Mouse (Mus musculus): Measurements from ENCODE around the gene 4930442H23Rik.
A peak's percentile ranks its signal among the peaks of the same experiment; 100 is the strongest.
"Not testable (repeated sequence)": the region's sequence is repeated elsewhere in the genome, so short reads cannot be mapped to it uniquely, and the experiment has no call there.

The 4930442H23Rik gene

DNA sequence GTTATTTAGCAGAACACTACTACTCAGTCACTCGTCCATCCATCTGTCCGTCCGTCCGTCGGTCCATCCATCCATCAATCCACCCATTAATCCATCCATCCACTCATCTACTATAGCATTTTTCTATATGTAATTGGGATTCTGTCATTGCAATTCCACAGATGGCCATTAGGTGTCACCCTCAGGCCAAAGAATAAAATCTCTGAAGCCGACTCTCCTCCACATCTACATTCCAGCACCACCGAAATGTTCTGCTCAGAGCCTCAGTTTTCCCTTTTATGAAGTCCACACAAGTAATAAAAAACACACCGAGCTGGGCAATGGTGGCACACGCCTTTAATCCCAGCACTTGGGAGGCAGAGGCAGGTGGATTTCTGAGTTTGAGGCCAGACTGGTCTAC, 14.6 kb upstream of the 4930442H23Rik start:
- peak in 1 of 2 experiments; percentile 73 for DNase-seq (ENCODE audit: low spot score in 2 of 2)

DNA sequence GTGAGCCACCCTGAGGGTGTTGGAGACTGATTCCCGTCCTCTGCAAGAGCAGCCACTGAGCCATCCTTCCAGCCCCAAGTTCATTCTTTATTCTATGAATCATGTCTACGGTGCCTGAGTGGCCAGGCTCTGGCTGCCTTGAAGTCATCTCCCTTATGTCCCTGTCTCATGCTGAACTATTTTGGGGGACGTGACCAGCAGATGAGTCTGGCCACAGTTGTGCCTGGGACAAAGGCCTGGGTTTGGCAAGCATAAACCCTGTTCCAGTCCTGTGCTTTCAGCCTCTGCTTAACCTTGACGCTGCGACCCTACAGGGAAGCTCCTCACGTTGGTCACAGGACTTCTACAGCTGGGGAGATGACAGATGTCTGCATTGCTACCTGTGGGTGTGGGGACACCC, 13.7 kb upstream of the 4930442H23Rik start:
- DNase-seq (ENCODE audit: low spot score in 2 of 2) = no peak

DNA sequence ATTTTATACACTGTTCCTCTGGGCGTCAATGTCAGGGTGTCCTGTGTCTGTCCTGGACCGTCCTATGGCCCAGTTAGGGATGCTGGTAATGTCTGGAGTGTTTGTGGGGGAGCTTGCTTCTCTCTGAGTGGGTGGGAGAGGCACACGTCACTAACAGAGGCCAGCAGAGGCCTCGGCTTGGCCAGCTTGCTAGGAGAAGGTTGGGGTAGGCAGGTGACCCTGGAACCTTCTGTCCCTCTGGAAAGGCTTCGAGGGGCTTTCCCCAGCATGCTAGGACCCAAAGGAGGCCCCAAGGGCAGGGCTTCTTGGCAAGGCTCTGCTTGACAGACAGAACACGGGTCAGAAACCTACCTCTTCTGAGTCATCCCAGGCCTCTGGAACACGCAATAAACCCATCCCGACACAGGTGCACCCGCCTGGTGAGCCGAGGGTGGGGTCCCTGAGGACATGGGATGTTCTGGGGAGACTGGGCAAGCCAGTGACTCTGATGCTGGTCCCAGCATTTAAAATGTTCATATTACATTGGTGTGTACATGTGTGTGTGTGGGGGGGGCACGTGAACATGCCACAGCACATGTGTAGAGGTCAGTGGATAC, 12.9 kb upstream of the 4930442H23Rik start:
- no peak for DNase-seq (ENCODE audit: low spot score in 2 of 2)

DNA sequence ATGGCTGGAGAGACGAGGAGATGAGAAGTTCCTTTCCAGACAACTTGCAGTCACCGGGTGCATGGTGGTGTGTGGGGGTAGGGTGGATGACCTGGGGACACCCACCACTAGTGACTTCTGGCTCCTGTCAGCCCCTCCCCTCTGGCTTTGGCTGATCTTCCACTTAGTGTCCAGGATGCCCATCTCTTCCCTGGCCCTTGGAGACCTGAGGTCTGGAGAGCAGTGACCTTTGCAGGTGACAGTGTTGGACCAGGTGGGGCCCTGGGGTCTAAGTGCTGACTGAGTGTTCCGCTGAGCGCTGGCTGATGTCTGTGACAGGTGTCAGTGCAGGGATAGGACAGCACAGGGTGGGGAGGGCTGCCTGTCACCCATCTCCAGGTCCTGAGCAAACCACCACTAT, 11.7 kb upstream of the 4930442H23Rik start:
- no peak for DNase-seq (ENCODE audit: low spot score in 2 of 2)

DNA sequence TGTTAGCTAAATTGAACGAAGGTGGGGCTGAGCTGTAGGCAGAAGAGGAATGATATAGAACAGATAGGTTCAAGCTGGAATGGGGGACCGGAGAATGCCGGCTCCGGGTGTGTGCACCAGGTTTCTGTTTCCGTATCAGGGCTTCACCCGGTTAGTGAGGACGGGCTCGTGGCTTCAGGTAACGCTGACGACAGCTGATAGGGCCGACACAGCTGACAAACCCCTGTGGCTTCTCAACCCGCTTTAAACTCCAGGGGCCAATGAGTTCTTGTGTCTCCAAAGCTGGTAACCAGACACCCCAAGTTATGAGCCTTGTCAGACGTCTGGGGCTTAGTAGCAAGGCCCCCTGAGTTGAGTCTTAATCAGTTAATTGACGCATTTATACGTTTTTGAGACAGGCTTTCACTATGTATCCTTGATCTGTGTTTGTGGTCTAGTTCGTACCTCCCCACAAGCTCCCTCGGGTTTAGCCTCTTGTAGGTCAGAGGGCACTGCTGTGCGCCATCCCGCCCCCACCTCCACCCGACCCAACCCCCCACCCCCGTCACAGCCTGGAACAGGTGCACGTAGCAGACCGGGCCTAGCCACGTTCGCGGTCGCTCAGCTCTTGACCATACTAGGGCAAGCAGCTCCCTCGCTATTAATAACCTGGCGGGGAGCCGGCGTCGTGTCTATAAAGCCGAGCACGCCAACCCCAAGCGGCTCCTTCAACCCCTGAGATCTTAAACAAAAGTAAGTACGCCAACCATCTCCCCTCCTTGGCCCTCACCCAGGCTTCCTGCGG, 10.5 kb upstream of the 4930442H23Rik start:
- DNase-seq (ENCODE audit: low spot score in 2 of 2) = no peak

DNA sequence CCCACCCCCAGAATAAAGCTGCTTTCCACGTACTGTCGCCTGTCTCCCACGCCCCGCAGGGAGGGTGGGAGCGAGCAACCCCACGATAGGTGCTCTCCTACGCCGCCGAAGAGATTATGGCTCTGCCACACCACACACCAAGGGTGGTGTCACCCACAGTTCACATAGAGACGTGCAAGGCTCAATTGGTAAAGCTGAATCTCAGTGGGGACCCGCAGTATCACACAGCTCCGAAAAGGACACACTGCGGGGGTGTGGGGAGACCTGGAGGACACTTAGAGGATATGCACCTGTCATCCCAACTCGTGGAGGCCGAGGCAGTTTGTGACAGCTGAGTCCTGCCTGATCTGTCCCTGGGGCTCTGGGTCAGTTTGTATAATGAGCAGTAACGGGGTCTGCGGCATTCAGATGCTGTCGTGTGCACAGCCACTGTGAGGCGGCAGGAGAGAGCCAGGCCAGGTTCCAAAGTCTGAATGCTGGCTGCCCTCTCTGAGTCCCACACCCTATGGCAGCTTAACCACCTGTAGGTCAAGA, 9.4 kb upstream of the 4930442H23Rik start:
- no peak for DNase-seq (ENCODE audit: low spot score in 2 of 2)

DNA sequence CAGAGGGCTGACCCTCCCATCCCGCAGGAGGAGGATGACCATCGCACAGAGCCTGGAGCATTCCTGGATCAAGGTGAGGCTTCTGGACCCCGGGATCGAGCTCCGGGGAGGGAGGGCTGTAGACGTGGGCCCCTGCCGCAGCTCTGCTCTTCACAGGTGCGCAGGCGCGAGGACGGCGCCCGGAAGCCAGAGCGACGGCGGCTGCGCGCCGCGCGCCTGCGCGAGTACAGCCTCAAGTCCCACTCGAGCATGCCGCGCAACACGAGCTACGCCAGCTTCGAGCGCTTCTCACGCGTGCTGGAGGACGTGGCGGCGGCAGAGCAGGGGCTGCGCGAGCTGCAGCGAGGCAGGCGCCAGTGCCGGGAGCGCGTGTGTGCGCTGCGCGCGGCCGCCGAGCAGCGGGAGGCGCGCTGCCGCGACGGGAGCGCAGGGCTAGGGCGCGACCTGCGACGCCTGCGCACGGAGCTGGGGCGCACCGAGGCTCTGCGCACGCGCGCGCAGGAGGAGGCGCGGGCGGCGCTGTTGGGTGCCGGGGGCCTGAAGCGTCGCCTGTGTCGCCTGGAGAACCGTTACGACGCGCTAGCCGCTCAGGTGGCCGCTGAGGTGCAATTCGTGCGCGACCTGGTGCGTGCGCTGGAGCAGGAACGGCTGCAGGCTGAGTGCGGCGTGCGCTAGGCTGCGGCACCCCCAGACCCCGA, 8.8 kb upstream of the 4930442H23Rik start:
- DNase-seq (ENCODE audit: low spot score in 2 of 2) = peak in 1 of 2 experiments; percentile 78

DNA sequence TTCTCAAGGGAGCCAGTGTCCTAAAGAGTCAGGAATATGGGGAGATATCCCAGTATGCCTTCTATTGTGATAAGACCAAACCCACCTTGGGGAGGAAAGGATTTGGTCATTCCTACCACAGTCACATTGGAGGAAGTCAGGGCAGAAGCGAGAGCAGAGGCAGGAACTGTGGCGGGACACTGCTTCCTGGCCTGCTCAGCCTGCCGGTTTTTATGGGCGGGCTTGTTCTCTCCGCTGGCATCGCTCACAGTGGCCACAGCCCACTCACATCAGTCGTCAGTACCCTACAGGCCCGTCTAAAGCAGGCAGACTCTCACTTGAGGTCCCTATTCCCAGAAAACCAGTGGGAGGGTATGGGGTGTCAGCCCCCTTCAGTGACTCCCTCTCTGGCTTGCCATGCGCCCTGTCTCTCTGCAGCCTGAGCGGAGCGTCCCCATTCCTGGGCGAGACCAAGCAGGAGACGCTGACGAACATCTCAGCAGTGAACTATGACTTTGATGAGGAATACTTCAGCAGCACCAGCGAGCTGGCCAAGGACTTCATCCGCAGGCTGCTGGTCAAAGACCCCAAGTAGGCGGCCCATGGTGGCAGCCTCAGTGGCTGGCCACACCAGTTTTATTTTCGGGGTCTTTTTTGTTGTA, 7.8 kb upstream of the 4930442H23Rik start:
- no peak for DNase-seq (ENCODE audit: low spot score in 2 of 2)

DNA sequence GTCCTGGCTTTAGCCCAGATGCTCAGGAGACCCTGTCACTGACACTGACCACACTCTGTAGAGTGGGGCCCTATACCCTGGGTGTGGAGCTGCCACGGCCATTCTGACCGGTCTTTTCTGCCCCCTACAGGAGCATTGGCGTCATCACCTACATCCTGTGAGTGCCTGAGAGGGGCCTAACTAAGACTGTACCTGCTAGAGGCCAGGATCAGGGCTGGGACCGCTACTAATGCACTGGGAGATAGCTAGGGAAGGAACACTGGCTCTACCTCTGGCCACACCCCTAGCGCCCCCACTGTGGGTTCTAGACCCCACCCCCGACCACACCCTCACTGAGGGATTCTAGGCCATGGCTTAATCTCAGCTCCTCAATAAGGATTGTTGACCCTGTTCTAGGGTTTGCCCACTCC, 7.3 kb upstream of the 4930442H23Rik start:
- DNase-seq (ENCODE audit: low spot score in 2 of 2) = no peak

DNA sequence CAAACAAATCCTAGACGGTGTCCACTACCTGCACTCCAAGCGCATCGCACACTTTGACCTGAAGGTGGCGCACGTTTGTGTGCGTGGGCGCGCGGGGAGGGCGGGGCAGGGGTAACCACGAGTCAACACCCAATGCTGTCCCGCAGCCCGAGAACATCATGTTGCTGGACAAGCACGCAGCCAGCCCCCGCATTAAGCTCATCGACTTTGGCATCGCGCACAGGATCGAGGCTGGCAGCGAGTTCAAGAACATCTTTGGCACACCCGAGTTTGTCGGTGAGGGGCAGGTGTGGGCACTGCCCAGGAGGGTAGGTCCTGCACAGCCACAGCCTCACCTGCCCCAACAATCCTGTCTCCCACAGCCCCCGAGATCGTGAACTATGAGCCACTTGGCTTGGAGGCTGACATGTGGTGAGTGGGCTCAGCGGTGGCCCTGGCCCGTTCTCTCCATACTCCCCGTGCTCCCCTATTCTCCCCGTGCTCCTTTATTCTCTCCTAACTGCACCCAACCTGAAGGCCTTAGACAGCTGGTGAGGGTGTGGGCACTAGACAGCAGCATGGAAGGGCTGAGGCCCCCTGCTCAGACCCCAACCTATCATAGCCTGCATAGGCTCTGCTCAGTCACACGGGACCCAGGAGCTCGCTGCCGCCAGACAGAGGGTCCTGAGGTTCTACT, 6.7 kb upstream of the 4930442H23Rik start:
- DNase-seq (ENCODE audit: low spot score in 2 of 2) = no peak

DNA sequence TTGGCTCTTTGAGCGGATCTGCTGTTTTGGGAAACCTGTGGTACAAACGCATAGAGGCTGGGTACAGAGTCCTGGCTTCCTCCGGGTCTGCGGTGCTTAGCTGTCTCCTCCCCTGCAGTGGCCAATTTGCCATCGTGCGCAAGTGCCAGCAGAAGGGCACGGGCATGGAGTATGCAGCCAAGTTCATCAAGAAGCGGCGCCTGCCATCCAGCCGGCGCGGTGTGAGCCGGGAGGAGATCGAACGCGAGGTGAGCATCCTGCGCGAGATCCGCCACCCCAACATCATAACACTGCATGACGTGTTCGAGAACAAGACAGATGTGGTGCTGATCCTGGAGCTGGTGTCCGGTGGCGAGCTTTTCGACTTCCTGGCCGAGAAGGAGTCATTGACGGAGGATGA, 6.2 kb upstream of the 4930442H23Rik start:
- DNase-seq (ENCODE audit: low spot score in 2 of 2) = no peak

DNA sequence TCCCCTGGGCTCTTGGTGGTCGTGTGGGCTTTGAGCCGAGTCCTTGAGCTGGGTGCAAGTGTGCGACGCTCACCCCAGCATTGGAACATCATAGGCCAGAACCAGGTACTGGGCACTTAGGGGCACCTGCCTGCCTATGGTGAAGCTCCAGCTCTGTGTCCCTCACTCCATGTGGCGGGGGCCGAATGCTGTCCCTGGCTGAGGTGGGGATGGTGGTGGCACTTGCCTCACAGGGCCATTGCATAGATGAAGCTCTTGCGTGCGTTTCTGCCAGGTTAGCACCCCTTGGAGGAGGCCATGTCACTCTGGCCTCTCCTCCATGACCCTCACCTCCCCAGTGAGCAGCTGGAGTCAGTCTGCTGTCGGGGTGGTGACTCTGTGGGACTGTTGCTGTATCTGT, 3.5 kb upstream of the 4930442H23Rik start:
- no peak for DNase-seq (ENCODE audit: low spot score in 2 of 2)

DNA sequence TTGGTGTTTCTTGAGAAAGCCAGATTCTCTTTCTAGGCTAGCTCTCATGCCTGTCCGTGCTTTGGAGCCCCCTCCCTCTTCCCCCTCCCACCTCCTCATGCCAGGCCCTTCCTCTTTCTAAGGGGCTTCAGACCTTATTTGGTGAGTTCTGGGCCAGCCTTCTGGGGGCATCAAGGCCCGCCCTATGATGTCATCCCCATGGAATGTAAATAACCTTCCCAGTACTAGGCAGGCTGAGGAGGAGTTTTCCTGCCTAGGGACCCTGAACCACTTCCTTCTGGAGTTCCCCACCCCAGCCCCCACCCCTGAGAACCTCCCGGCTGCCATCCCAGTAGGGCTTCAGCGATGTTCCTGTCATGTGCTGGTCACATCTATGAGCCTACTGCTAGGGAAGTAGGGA, 1.1 kb upstream of the 4930442H23Rik start:
- DNase-seq (ENCODE audit: low spot score in 2 of 2) = no peak

DNA sequence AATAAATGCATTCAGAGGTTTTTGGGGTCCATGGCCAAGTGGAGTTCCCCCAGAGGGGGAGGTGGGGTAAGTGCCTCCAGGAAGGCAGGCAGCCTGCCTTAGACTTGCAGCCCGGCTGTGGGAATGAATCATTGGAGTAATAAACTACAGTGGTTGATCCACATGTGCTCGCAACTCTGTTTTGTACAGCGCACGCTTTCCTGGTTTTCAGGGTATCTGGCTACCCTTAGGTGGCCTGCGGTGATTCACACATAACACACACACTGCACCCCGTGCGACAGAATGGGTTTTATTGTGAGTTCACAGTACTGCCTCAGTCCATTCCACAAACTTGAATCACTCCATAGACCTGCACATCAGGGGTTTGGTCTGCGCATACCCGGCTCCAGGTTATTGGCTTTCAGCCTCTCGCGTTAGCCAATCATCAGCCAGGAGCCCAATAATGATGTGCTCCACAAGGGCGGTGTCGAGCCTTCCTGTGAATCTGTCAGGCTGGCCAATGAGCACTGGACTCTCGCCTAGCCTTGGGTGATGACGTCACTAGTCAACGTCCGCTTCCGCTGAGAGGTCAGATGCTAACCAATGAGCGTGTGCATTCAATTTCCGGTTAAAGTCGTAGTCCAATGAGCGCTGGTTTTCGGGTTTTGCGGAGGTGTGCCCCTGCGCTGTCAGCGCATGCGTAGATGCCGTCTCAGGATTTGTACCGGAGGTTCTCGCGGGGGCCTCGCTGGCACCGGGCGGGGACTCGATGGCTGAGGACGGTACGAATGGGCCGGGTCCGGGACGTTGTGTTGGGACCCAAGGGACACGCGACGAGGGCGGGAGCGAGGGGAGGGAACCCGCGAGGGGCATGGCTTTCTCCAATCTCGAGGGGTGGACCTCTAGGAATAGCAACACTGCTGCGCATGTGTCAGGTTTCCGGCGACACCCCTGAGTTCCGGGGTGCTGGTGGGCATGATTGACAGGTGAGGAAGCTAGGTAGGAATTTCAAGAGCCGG, 1.0 kb downstream of the 4930442H23Rik start, which contains the start of gene Dapk3:
Gene Dapk3, plus strand, starts transcription at position 670 of the 998 bp plus-strand sequence.
- peak; percentile 90 to 95 for DNase-seq (ENCODE audit: low spot score in 2 of 2)

DNA sequence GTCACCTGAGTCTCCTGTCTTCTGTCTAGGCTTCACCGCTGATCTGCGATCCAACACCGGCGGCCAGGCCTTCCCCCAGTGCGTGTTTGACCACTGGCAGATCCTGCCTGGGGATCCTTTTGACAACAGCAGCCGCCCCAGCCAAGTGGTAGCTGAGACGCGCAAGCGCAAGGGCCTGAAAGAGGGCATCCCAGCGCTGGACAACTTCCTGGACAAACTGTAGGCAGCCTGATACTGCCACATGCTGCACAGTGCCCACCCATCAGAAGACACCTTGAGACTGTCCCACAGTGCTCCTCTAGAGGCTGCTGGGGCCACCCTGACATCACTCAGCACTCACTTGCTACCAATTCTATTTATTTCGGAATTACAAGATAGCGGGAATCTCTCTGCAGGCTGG, 1.8 kb downstream of the 4930442H23Rik start:
- DNase-seq (ENCODE audit: low spot score in 2 of 2) = not testable (repeated sequence)

DNA sequence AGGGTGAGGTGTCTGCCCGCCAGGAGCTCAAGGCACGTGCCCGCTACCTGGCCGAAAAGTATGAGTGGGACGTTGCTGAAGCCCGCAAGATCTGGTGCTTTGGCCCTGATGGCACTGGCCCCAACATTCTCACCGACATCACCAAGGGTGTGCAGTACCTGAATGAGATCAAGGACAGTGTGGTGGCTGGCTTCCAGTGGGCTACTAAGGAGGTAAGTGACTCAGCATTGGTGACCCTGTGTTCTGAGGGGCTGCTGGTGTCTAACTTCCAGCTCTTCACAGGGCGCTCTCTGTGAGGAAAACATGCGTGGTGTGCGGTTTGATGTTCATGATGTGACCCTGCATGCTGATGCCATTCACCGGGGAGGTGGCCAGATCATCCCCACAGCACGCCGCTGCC, 2.7 kb downstream of the 4930442H23Rik start:
- no peak for DNase-seq (ENCODE audit: low spot score in 2 of 2)

DNA sequence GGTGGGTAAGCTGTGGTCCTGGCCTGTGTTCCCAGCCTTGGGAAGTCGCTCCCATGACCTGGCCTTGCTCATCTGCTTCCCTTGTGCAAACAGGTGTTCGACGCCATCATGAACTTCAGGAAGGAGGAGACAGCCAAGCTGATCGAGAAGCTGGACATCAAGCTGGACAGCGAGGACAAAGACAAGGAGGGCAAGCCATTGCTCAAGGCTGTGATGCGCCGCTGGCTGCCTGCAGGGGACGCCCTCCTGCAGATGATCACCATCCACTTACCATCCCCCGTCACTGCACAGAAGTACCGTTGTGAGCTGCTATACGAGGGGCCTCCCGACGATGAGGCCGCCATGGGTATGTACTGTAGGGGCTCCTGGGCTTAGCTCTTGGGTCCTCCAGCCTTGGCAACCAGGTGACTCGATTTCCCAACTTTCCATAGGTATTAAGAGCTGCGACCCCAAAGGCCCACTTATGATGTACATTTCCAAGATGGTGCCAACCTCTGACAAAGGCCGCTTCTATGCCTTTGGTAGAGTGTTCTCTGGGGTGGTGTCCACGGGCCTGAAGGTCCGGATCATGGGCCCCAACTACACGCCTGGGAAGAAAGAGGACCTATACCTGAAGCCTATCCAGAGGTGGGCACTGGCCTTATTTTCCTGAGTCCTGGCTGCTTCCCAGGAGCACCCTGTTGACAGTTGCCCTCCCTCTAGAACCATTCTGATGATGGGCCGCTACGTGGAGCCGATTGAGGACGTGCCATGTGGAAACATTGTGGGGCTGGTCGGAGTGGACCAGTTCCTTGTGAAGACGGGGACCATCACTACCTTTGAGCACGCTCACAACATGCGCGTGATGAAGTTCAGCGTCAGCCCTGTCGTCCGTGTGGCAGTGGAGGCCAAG, 4.0 kb downstream of the 4930442H23Rik start:
- no peak for DNase-seq (ENCODE audit: low spot score in 2 of 2)

DNA sequence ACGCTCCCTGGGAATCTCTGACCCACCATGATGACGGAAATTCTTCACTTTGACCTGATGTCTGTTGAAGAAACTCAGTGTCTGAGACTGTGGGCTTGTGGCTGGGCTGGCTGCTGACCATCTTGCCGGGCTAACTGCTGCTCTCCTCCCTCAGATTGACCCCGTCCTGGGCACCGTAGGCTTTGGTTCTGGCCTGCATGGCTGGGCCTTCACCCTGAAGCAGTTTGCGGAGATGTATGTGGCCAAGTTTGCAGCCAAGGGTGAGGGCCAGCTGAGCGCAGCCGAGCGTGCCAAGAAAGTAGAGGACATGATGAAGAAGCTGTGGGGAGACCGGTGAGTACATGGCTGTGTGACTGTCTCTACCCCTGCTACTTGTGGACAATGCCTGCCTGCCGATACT, 4.7 kb downstream of the 4930442H23Rik start:
- no peak for DNase-seq (ENCODE audit: low spot score in 2 of 2)
